Mouse (Mus musculus) kidney, postnatal 0 days (tissue): ENCODE data around the gene Stat5b. TPM values are rescaled to one million over a fixed set of nuclear protein-coding genes. Genes with fewer than 3 reads are reported as not detected.

Source experiments
- ATAC-seq: fragments of 200-750 bp; cut with Nextera tagmentation; replicated peaks from 2 replicates; pipeline ENCODE4 v1.8.0; 2017; ENCODE audit warnings: low read depth, moderate number of reproducible peaks, moderate TSS enrichment, moderate library complexity; ENCODE audit not compliant: low FRiP score
- DNase-seq: peaks from one replicate; pipeline ENCODE4 v3.0.0-alpha.2; 2016; ENCODE audit warnings: low spot score
- H3K27ac ChIP-seq: fragments of 300-500 bp; sonication (generic); 2 replicates; pipeline ENCODE4 v1.5.1; 2014; ENCODE audit warnings: mild to moderate bottlenecking
- H3K27me3 ChIP-seq: fragments of 300-500 bp; sonication (generic); 2 replicates; pipeline ENCODE4 v1.6.1; 2014; ENCODE audit warnings: low read length, mixed read lengths; ENCODE audit not compliant: insufficient read depth
- H3K36me3 ChIP-seq: fragments of 300-500 bp; sonication (generic); 2 replicates; pipeline ENCODE4 v1.6.1; 2014; ENCODE audit warnings: low read length, mixed read lengths; ENCODE audit not compliant: insufficient read depth
- H3K4me1 ChIP-seq: fragments of 300-500 bp; sonication (generic); replicated peaks from 2 replicates; pipeline ENCODE4 v1.6.1; 2014; ENCODE audit warnings: antibody characterized with exemption, low read length, mixed read lengths; ENCODE audit not compliant: insufficient read depth
- H3K4me2 ChIP-seq: fragments of 300-500 bp; sonication (generic); 2 replicates; pipeline ENCODE4 v1.6.1; 2014; ENCODE audit warnings: mild to moderate bottlenecking, low read length, moderate library complexity, mixed read lengths
- H3K4me3 ChIP-seq: fragments of 300-500 bp; sonication (generic); replicated peaks from 2 replicates; pipeline ENCODE4 v1.5.1; 2014; ENCODE audit warnings: low read depth, low read length
- H3K9ac ChIP-seq: fragments of 300-500 bp; sonication (generic); 2 replicates; pipeline ENCODE4 v1.6.1; 2014; ENCODE audit warnings: low read depth, low read length
- H3K9me3 ChIP-seq: fragments of 300-500 bp; sonication (generic); replicated peaks from 2 replicates; pipeline ENCODE4 v1.6.1; 2016; ENCODE audit warnings: low read length, inconsistent platforms, mixed read lengths
- CTCF ChIP-seq: IDR thresholded peaks from 2 replicates; pipeline ENCODE4 v1.5.1; 2016; ENCODE audit warnings: antibody characterized with exemption, low read depth, mild to moderate bottlenecking, moderate library complexity
- WGBS: fragments of 180-500 bp; shearing (Covaris S2); extraction: QIAGEN DNeasy Blood & Tissue Kit; methylation state at CpG from one replicate; pipeline ENCODE4 v1.1.7; 2014; 5-methylcytosine and 5-hydroxymethylcytosine counted together
- polyA plus RNA-seq: library from polyadenylated mRNA; unstranded; fragments of >200 nt; fragmentation: Nextera tagmentation; extraction: Ambion mirVana; gene quantifications from 2 replicates; pipeline ENCODE4 v1.2.1, GENCODE M21; 2015

Stat5b gene
- polyA plus RNA-seq, 1 experiment from 2014 or later = 14.4 TPM

DNA sequence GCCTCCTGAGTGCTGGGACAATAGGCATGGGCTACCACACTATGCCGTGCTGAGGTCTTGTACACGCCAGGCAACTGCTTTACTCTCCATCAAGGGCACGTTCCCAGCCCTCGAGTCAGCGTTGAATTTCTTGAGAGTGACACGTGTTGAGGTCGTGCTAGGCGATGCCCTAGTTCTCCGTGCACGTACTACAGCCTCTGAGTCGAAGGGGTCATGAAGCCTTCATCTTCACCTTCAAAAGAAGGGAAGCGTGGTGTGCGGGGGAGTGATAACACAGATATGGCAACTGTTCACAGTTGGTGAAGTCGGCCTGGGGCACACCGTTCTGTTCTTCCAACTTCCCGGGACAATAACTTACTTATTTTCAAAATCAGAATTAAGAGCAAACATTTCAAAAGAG, 30.9 kb downstream of the Stat5b start:
- no peak overlapping the region for H3K27ac ChIP-seq
- no peak overlapping the region for H3K9ac ChIP-seq
- TF ChIP-seq CTCF = no peak
- H3K4me3 ChIP-seq = no peak overlapping the region
- H3K9me3 ChIP-seq = no peaks in the 10 kb centered on the region
- no peak for DNase-seq
- H3K36me3 ChIP-seq = no peaks in the 10 kb centered on the region
- no peak overlapping the region for H3K4me2 ChIP-seq
- ATAC-seq = no peak
- H3K4me1 ChIP-seq = no peaks in the 10 kb centered on the region
- 77% methylated on average over 16 of the region's 16 CpGs for WGBS
- H3K27me3 ChIP-seq = no peaks in the 10 kb centered on the region

DNA sequence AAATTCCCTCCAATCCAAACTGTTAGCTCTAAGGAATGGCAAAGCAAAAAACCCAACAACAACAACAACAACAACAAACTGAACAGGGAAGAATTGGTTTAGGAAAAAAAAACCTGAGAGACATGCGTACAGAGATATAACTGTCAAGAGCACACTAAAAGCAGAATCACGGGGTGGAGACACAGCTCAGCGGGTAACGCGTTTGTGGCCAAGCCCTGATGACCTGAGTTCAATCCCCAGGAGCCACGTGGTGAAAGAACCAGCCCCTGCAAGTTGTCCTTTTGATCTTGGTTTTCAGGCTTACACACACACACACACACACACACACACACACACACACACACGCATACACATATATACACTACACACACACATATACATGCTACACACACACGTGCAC, 31.5 kb downstream of the Stat5b start:
- no peak overlapping the region for H3K4me3 ChIP-seq
- no peak for TF ChIP-seq CTCF
- no peaks in the 10 kb centered on the region for H3K9me3 ChIP-seq
- no peaks in the 10 kb centered on the region for H3K27me3 ChIP-seq
- H3K4me2 ChIP-seq = no peak overlapping the region
- no peaks in the 10 kb centered on the region for H3K36me3 ChIP-seq
- 70% methylated on average over 8 of the region's 8 CpGs for WGBS
- H3K4me1 ChIP-seq = no peaks in the 10 kb centered on the region
- ATAC-seq = no peak
- no peak for DNase-seq
- H3K27ac ChIP-seq = no peak overlapping the region
- no peak overlapping the region for H3K9ac ChIP-seq

DNA sequence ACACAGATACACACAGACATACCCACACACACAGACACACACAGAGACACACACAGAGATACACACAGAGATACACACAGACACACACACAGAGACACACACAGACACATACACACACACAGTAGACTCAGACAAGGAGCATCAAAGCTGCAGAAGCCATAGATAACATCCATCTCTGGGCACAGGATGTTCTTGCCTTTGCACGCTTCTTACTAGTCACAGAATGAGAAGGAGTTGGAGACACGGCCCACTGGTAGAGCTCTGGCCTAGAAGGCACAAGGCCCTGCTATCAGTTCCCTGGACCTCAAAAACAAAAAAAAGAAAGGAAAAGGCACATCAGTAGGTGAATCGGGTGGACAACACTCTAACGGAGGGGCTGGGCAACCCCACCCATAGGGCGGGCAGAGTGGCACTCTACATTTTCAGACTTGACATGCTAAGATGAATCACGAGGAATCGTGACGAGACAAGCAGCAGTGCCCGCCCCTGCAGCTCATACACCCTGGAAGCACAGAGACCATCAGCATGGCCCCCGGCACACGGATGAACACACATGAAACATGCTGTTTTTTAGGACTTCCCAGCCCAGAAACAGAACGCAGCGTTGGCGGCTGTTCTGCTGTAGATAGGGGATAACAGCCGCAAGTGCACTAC, 32.0 kb downstream of the Stat5b start:
- no peak overlapping the region for H3K9ac ChIP-seq
- no peak for TF ChIP-seq CTCF
- H3K27ac ChIP-seq = no peak overlapping the region
- no peak overlapping the region for H3K4me2 ChIP-seq
- H3K27me3 ChIP-seq = no peaks in the 10 kb centered on the region
- DNase-seq (no peak), ATAC-seq (no peak)
- H3K9me3 ChIP-seq = no peaks in the 10 kb centered on the region
- no peaks in the 10 kb centered on the region for H3K4me1 ChIP-seq
- WGBS = 89% methylated on average over 15 of the region's 15 CpGs
- no peaks in the 10 kb centered on the region for H3K36me3 ChIP-seq
- no peak overlapping the region for H3K4me3 ChIP-seq

DNA sequence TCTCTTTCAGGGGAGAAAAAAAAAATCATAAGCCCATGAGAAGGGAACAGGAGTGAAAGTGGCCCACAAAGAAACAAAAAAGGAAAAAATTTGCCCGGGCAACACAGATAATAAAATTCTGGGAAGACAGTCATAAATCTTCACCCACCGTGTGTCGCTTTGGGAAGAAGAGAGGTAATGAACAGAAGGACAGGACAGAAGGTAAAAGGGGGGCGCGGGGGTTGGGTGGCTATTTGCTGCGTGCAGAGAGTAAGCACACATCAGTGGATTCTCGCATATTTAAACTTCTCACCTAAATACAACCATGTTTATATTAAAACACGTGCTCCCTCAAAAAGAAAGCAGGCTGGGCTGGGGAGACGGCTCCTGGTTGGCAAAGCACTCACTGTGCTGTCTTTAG, 33.2 kb downstream of the Stat5b start:
- H3K27me3 ChIP-seq = no peaks in the 10 kb centered on the region
- no peaks in the 10 kb centered on the region for H3K36me3 ChIP-seq
- no peak for DNase-seq
- no peak overlapping the region for H3K4me2 ChIP-seq
- H3K4me1 ChIP-seq = no peaks in the 10 kb centered on the region
- H3K27ac ChIP-seq = no peak overlapping the region
- 46% methylated on average over 9 of the region's 9 CpGs for whole genome bisulfite sequencing
- no peak overlapping the region for H3K9ac ChIP-seq
- no peak for ATAC-seq
- no peaks in the 10 kb centered on the region for H3K9me3 ChIP-seq
- no peak overlapping the region for H3K4me3 ChIP-seq
- TF ChIP-seq CTCF = no peak

DNA sequence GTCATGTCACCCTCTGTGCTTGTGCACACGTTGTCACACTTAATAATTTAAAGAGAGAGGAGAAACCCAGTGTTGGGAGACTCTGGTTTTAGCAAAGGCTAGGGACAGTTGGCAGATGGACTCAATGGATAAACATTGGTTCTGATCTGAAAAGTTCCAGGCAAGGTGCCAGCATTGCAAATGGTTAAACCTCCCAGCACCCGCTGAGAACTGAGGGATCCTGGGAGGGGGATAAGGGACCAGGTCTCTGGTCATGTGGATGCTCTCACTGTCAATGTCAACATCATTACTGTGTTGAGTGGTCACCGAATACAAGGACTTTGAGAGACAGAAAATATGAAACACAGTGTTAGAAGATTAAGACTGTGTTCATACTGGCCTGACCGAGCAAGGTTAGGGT, 33.7 kb downstream of the Stat5b start:
- no peak for DNase-seq
- Histone ChIP-seq H3K4me2 (no peak overlapping the region), H3K27me3 (no peaks in the 10 kb centered on the region), H3K4me3 (no peak overlapping the region), H3K9ac (no peak overlapping the region), H3K36me3 (no peaks in the 10 kb centered on the region), H3K27ac (no peak overlapping the region), H3K9me3 (no peaks in the 10 kb centered on the region), H3K4me1 (no peaks in the 10 kb centered on the region)
- TF ChIP-seq CTCF = no peak
- WGBS = 52% methylated on average over 4 of the region's 4 CpGs
- no peak for ATAC-seq

DNA sequence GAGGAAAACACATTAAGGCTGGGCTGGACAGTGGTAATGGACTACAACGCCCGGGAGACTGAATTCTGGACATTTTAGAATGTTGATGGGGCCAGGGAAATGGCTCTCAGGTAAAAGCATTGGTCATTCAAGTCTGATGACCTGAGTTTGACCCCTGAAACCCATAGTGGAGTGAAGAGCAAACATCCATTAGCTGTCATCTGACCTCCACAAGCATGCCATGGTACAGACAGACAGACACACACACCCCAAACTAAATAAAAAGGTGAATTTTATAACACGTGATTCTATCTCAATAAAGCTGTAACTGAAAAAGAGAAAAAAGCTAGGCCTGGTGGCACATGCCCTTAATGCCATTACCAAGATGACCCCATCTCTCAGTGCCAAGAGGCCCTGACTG, 34.2 kb downstream of the Stat5b start:
- ATAC-seq = no peak
- Histone ChIP-seq H3K36me3 (no peaks in the 10 kb centered on the region), H3K9me3 (no peaks in the 10 kb centered on the region), H3K4me1 (no peaks in the 10 kb centered on the region), H3K4me2 (no peak overlapping the region), H3K27me3 (no peaks in the 10 kb centered on the region), H3K9ac (no peak overlapping the region), H3K4me3 (no peak overlapping the region), H3K27ac (no peak overlapping the region)
- no peak for TF ChIP-seq CTCF
- DNase-seq = no peak
- WGBS = 54% methylated on average over 3 of the region's 3 CpGs

DNA sequence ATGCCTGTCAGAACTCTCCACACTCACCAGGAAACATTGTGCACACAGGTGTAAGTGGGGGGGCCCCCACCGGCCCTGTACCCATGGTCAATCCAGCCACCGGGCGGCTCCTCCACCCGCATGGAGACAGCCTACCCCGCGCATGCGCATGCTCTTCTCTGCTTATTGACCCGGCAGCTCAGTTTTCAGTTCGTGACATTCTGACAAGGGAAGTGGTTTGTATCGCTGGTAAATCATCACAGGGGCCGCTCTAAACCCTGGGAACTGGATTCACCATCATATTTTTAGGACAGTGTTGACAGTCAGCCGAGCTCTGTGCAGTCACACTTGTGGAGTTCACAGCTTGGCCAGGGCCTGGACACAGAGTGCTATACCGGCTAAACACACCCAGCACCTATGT, 36.0 kb downstream of the Stat5b start:
- 0 out of 2 replicates have a peak overlapping the region, but pooled peaks have one; percentile 5 for H3K27ac ChIP-seq
- 12% methylated on average over 13 of the region's 13 CpGs for WGBS
- no peak overlapping the region for H3K4me3 ChIP-seq
- H3K9me3 ChIP-seq = no peaks in the 10 kb centered on the region
- H3K36me3 ChIP-seq = no peaks in the 10 kb centered on the region
- 0 out of 2 replicates have a peak overlapping the region, but pooled peaks have one; percentile 1 for H3K9ac ChIP-seq
- ATAC-seq = 0 out of 2 replicates have a peak, but pooled peaks have one; percentile 31
- peak; percentile 12; the same call in 1 of the 2 replicates for TF ChIP-seq CTCF
- peak overlapping the region; percentile 41 for H3K4me2 ChIP-seq
- H3K27me3 ChIP-seq = no peaks in the 10 kb centered on the region
- no peaks in the 10 kb centered on the region for H3K4me1 ChIP-seq
- DNase-seq = peak; percentile 88
